Mouse (Mus musculus): ENCODE measurements around the gene Rnf212b.
"Not testable (repeated sequence)": the region's sequence is repeated elsewhere in the genome, so short reads cannot be mapped to it uniquely, and the experiment has no call there.

The Rnf212b gene

DNA sequence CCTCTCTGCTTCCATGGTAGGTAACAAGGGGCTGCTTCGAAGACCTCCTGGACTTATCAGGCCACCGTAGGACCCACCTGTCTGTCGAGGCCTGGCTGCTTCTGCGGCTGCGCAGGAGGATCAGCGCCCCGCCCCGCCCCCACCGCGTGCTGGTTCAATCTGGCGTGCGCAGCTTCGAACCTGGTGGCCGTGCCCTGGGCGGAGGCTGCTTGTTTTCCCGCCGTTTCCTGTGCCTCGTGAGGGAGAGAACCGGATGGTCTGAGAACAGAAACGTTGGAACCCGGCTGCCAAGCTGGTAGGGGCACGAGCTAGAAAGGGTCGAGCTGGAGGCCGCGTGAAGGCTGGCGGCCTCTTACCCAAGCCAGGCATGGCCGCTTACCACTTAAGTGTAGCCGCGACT is at the start of gene Rnf212b:
Gene Rnf212b, plus strand, starts transcription at position 151 of the 400 bp plus-strand sequence.
- DNase-seq (ENCODE audit: extremely low read depth, low read depth, low spot score) = no peak

DNA sequence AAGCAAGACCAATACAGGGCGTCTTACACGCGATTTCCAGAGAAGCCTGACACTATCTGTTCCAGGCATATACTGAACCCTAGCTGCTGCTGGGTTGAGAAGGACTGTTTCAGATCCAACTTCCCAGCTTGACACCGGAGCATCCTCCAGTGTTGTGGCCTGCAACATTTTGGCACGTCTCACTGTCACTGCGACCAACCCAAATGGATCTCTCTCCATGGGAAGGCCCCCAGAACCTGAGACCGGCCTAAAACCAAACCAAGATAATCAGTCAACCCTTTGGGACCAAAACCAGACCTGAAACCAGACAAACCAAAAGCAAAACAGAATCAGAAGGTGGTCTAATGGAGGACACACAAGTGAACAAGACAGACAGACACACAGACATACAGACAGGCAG is 47.0 kb upstream of the Rnf212b start:
- not testable (repeated sequence) for DNase-seq (ENCODE audit: extremely low read depth, low read depth, low spot score)

GRCm38 (mm10) chr14:54768314-54769067 is 45.5 kb upstream of the Rnf212b start:
- DNase-seq (ENCODE audit: extremely low read depth, low read depth, low spot score) = no peak

DNA sequence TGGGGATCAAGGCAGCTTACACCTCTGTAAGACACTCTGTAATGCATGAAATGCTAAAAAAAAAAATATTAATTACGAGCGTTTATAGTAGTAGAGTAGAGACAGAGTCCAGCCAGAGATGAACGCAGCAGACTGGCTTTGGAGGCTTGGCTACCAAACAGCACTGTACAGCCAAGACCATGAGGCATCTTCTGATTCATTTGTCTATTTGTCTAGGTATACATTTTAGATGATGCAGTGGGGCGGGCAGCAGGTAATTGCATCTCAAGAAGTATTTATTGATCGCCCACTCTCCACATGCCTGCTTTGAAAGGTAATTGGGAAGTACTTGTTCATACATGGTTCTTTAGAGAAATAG is 44.9 kb upstream of the Rnf212b start:
- no peak for DNase-seq (ENCODE audit: extremely low read depth, low read depth, low spot score)

DNA sequence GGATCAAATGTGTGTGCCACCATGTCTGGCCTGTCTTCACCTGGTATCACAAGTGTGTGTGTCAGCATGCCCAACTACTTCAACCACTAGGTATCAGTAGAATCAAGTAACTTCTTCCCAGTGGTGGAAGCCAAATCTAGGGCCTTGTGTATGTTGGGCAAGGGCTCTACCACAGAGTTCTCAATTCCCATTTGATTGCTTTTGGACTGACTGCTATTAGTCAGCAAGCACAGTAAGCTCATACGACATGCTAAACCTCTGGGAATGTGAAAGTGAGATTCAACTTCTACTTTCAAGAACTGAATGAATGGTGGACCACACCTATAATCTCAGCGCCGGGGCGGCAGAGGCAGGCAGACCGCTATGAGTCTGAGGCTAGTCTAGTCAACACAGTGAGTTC is 43.6 kb upstream of the Rnf212b start:
- DNase-seq (ENCODE audit: extremely low read depth, low read depth, low spot score) = no peak

GRCm38 (mm10) chr14:54772333-54772856 is 41.5 kb upstream of the Rnf212b start:
- no peak for DNase-seq (ENCODE audit: extremely low read depth, low read depth, low spot score)

DNA sequence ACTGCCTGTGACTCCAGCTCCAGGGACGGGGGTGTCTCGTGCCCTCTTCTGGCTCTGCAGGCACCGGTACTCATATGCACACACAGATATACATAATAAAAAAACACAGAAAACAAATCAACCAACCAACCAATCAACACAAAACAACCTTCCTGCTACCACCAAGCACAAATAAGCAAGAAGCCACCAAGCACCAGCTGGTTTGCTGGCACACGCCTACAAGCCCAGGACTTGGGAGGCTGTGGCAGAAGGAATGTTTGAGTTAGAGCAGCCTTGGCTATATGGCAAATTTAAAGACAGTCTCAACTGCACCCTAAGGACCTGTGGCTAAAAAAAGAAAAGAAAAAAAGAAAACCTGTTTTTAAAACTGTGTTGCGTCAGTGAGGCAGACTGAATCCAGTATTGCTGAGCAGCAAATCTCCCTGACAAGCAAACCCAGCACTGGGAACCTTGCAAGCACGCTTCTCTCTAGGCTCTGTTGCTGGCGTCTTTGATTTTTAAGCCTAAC is 38.4 kb upstream of the Rnf212b start:
- no peak for DNase-seq (ENCODE audit: extremely low read depth, low read depth, low spot score)

GRCm38 (mm10) chr14:54776768-54777167 is 37.2 kb upstream of the Rnf212b start:
- no peak for DNase-seq (ENCODE audit: extremely low read depth, low read depth, low spot score)

GRCm38 (mm10) chr14:54777893-54778292 is 36.0 kb upstream of the Rnf212b start:
- DNase-seq (ENCODE audit: extremely low read depth, low read depth, low spot score) = no peak

DNA sequence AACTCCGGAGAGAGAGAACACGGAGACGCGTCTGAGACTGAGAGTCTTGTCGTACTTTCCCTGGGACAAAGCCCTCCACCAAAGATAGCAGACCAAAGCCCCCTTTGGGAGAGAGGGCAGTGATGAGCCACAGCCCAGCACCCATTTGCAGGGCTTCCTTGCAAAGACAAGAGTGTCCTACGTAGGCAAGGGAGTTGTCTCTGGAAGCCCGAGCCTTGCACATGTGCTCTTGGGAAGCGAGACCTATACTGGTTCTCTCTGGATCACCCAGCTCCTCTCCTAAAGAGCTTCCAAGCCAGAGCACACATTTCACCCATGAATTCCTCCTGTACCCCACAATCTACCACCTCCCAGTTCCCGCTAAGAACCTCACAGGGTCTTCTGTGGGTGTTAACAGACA is 33.9 kb upstream of the Rnf212b start:
- DNase-seq (ENCODE audit: extremely low read depth, low read depth, low spot score) = no peak

DNA sequence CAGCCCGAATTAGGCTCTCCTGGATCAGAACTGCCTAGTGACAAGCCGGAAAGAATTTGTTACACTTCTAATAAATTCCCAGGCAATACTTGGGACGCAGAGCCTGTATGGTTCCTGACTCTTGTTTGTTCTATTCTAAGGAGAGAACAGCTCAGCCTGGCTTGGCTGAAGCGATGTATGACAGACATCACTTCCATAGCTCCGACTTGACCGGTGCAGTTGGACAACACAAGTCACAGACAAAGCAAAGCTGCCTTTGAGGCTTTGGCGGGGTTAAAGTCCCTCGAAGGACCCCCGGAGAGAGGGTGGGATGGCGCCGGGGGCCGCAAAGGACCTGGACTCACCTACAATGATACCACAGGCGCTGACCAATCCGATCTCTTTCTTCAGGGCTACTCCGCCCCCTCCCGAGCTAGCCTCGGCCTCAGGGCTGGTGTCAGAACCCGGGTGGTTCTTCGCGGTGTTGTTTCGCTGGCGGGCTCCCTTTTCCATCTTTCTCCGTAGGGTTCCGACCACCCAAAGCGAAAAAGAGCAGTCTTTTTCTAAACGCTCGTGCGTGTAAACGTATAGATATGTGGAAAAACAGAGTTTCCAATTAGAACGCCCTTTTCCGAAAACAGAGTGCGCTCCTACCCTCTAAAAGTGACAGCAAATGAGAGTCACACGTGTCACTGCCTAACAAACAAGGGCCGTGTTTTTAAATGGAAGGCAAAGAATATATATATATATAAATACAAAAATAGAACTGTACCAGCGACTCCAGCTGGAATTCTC is 32.9 kb upstream of the Rnf212b start:
- no peak for DNase-seq (ENCODE audit: extremely low read depth, low read depth, low spot score)

DNA sequence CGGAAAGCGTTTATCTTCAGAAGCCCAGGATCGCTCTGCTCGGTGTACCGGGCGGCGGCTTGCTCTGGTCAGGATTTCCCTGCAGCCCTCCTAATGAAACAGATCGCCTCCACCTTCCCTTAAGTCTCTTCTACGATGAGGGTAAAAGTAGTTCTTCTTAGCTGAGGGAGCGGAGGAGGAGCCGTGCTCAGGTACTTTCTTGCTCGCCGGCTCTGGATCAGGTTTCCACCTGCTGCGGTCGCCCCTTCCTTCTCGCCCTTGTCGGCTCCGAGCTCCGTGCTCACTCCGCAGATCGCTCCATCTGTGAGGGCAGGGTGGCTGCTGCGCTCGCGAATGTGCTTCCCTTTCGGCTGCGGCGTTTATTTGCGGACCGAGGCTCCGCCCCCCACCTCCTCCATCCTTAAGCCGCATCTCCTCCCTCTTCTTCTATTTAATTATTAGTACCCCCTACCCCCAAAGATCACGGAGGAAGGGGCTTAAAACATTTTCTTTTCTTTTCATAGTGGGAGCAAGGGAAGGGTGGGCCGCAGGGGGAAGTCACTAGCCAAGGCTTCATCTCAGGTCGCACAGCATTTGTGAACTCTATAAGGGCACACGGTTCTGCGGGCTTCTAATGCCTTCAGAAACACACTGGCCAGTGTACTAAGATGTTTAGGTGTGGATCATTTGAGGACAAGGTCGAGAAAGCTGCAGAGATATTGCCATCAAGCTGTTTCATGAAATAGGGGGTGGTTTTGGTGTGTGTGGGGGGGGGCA is 32.2 kb upstream of the Rnf212b start, which contains the start of gene Slc7a8:
Gene Slc7a8, minus strand, starts transcription at position 337 of the 756 bp plus-strand sequence.
- no peak for DNase-seq (ENCODE audit: extremely low read depth, low read depth, low spot score)

- no peak for DNase-seq (ENCODE audit: extremely low read depth, low read depth, low spot score)
These were observed 31.0 kb upstream of the Rnf212b start for GRCm38 (mm10) chr14:54782971-54783370.

DNA sequence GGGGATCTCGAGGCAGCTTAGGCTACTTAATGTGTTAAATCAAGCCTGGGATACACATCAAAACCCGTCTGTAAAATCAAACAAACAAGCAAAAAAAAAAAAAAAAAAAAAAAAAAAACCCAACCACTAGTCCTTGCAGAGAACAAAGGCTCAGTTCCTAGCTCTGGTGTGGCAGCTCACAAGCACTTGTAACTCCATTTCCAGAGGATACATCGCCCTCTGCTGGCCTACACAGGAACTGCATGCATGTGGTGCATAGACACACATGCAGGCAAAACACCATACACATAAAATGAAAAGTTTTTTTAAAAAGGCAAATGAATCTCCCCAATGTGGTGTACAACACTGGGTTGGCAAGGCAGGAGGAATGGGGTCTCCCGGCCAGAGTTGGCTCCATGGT is 28.0 kb upstream of the Rnf212b start:
- no peak for DNase-seq (ENCODE audit: extremely low read depth, low read depth, low spot score)

- DNase-seq (ENCODE audit: extremely low read depth, low read depth, low spot score) = no peak
These were observed 27.5 kb upstream of the Rnf212b start for GRCm38 (mm10) chr14:54786489-54786888.

DNA sequence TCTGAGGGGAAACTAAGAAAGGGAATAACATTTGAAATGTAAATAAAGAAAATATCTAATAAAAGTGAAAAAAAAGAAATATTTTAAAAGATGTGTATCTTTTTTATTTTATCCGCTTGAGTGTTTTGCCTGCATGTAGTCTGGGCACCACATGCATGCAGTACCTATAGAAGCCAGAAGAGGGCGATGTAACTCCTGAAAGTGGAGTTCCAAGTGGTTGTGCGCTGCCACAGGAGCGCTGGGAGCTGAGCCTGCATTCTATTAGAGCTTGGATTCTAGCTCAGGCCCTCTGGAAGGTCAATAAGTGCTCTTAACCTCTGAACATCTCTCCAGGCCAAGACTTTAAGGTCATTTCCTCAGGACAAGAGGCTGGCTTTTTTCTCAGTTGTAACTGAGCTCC is 26.7 kb upstream of the Rnf212b start:
- DNase-seq (ENCODE audit: extremely low read depth, low read depth, low spot score) = no peak

- no peak for DNase-seq (ENCODE audit: extremely low read depth, low read depth, low spot score)
These were observed 25.7 kb upstream of the Rnf212b start for GRCm38 (mm10) chr14:54788231-54788630.

GRCm38 (mm10) chr14:54792166-54792565 is 21.8 kb upstream of the Rnf212b start:
- no peak for DNase-seq (ENCODE audit: extremely low read depth, low read depth, low spot score)

DNA sequence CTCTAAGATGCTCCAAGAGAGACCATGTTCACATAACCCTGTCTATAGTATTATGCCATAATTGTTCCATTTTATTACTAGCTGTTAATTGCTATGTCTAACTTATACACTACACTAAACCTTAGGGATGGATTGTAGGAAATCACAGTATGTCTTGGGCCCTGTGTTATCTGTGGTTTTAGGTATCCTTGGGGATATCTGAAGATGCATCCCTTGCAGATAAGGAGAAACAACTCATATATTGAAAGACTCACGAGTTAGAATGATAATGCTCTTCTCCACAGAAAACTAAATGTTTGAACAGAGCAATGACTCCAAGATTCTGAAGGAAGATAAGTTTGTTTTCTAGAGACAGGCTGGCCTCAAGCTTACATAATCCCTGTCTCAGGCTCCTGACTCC is 20.6 kb upstream of the Rnf212b start:
- DNase-seq (ENCODE audit: extremely low read depth, low read depth, low spot score) = no peak

- no peak for DNase-seq (ENCODE audit: extremely low read depth, low read depth, low spot score)
These were observed 19.8 kb upstream of the Rnf212b start for GRCm38 (mm10) chr14:54793894-54794830.

All from fat pad, adult 2 months (tissue).